Mouse (Mus musculus) MN1 (cell line): Measurements from ENCODE around the gene Thbs4.

Source experiments
- DNase-seq: peaks from one replicate; pipeline ENCODE4 v3.0.0-alpha.2; 2016; ENCODE audit warnings: low spot score

Gene Thbs4

DNA sequence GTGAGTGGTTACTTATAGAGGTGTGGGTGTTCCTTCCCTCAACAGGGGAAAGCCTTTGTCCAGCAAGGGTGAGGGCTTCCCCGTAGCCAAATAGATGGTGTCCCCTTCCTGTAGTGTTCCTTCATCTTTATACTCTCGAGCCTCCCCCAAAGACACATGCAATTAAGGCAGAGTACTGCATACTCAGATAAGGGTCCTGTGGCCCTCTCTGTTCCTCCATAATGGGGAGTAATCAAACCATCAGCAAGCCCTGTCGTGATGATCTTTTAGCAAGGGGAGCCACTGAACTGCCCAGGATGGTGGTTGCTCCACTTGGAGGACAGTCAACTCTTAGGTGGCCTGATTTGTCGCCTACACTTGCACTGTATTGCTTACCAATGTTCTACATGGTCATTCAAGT lies 82.0 kb downstream of the Thbs4 start:
- DNase-seq: no peak

GRCm38 (mm10) chr13:92711821-92712220 lies 82.8 kb downstream of the Thbs4 start:
- no peak for DNase-seq

DNA sequence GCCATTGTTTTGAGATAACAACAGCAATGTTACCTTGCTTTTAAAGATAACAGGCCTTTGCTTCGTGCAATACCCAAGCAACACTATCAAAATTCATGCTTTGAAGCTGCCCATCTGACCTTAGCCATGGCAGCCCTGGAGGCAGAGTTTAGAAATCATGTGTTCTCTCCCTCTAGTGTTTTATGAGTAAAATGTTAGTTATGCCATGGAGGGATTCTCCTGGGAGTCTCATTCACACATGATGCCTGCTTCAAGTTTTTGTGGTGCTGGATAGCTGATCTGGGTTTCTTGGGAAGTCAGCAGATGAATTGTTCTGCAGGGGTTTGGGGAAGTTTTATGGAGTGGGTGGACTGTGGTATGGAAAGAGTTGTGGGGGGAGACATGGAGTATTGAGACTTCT lies 84.3 kb downstream of the Thbs4 start:
- no peak for DNase-seq

GRCm38 (mm10) chr13:92709535-92709934 lies 85.1 kb downstream of the Thbs4 start:
- no peak for DNase-seq

DNA sequence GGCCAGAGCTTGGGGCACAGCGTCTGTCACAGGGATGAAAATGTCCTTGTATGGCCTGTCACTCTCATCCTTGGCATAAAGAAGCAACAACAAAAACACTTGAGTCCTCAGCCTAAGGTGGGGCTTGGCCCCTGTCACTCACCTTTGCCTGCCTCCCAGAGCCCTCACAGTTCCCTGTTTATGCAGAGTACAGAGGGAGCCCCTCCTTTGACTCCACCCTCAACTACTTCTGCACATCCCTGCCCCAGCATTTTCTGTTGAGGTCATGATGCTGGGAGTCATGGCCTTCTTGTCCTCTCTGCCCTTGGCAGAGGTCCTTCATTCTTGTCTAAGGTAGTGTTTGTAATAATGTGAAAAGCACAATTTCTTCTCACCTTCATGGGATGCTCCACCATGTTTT lies 86.2 kb downstream of the Thbs4 start:
- DNase-seq: no peak

DNA sequence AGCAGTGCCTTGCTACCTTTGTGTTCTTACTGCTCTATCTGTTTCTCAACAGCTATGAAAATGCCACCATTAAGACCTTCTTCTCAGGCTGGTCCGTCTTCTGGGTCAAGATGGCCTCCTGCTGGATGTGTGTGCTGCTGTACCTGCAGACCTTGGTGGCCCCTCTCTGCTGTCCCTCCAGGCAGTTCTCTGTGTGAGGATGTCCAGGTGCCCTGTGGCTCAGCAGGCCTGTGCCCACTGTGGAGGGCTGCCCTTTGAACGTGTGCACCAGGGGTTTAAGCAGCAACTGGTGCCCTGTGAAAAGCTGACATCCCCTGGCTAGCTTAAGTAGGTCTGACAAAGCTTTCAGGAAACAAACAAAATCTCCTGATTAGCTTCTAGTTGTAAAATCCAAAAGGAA lies 86.7 kb downstream of the Thbs4 start:
- no peak for DNase-seq

GRCm38 (mm10) chr13:92706342-92707061 lies 88.1 kb downstream of the Thbs4 start:
- DNase-seq: no peak

- DNase-seq: no peak
These were observed 89.5 kb downstream of the Thbs4 start for GRCm38 (mm10) chr13:92705016-92705535.

GRCm38 (mm10) chr13:92704189-92704588 lies 90.4 kb downstream of the Thbs4 start:
- no peak for DNase-seq

- DNase-seq: peak; percentile 72
These were observed 91.2 kb downstream of the Thbs4 start for GRCm38 (mm10) chr13:92703241-92704027.

- DNase-seq: no peak
These were observed 92.6 kb downstream of the Thbs4 start for GRCm38 (mm10) chr13:92702035-92702434.
